Mouse (Mus musculus): ENCODE results near the gene Emilin3. TPM values are rescaled to one million over a fixed set of nuclear protein-coding genes. Genes with fewer than 3 reads are reported as not detected.

The Emilin3 gene
- total RNA-seq, 2 experiments from 2014 or later, result 0.36 to 0.44 TPM

DNA sequence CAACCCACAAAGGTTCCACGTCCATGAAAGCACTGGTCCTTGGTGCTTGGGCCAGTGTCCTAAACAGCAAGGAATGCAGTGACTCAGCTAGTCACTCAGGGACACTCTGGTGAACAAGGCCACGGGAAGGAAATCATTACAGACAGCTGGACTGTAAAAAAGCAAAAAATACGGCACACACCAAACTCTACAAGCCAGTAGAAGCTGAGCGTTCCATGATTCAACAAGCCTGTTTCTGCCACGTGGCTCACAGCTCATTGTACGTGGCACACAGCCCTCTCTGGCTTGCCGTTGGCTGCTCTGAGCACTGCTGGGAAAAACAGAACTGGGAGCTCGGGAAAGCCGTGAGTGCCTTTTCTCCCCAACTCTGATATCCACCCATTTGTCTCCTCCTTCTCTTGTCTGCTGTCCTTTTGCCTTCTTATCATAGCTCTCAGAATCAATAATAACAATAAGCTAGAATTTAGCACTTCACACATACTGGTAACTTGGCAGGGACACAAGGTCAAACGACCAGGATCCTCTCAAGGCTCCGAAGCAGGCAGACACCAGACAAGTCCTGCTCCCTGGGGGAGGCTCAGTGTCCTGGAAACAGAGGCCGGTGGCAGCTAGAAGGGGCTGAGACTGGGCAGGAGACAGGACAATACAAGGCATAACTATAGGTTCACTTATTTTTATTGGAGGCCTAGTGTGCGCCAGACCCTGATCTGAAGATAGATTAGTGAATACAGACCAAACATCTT lies 31.5 kb downstream of the Emilin3 start, which contains the start of gene Lpin3:
TSS of gene Lpin3 (plus strand) at position 218 of the 743 bp plus-strand sequence.
- intact Hi-C loops (cut with DNase I), result no loop called here

DNA sequence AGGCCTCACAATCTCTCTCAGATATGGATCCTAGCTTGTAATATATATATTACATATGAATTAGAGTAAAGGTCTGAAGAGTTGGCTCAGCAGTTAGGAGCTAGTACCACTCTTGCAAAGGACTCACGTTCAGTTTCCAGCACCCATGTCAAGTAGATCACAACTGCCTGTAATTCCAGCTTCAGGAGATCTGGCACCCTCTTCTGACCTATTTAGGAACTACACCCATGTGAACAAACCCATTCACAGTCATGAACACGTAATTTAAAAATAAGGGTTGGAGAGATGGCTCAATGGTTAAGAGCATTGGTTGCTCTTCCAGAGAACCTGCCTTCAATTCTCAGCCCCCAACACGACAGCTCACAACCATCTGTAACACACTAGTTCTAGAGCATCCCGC lies 36.0 kb downstream of the Emilin3 start:
- intact Hi-C loops (cut with DNase I), result no loop called here
- DNase-seq, result no peak

More for the DNA sequence above, 31.5 kb downstream of the Emilin3 start, which contains the start of gene Lpin3:
- peak; percentile 73 to 81 for DNase-seq

- intact Hi-C loops (cut with DNase I), result no loop called here
- DNase-seq, result no peak
These were observed 37.8 kb downstream of the Emilin3 start for GRCm38 (mm10) chr2:160874231-160874877.

GRCm38 (mm10) chr2:160872890-160873382 lies 39.2 kb downstream of the Emilin3 start, which contains the start of gene Zhx3:
Gene Zhx3 (minus strand): TSS chr2:160872998.
- peak; percentile 90 to 95 for DNase-seq
- intact Hi-C loops (cut with DNase I), result no loop called here

- intact Hi-C loops (cut with DNase I), result no loop called here
- DNase-seq, result peak; percentile 67 to 69
These were observed 39.7 kb downstream of the Emilin3 start for GRCm38 (mm10) chr2:160872395-160872794.

GRCm38 (mm10) chr2:160871310-160871709 lies 40.8 kb downstream of the Emilin3 start:
- intact Hi-C loops (cut with DNase I), result loop anchor here (2.0 kb wide), 1 partner anchor 65 kb away; no protein-coding TSS in a partner anchor
- no peak for DNase-seq

- intact Hi-C loops (cut with DNase I), result no loop called here
- no peak for DNase-seq
These were observed 42.7 kb downstream of the Emilin3 start for GRCm38 (mm10) chr2:160869446-160869845.

GRCm38 (mm10) chr2:160865266-160865665 lies 46.9 kb downstream of the Emilin3 start:
- DNase-seq, result no peak
- intact Hi-C loops (cut with DNase I), result no loop called here

GRCm38 (mm10) chr2:160864112-160864511 lies 48.0 kb downstream of the Emilin3 start:
- DNase-seq, result no peak
- intact Hi-C loops (cut with DNase I), result no loop called here

DNA sequence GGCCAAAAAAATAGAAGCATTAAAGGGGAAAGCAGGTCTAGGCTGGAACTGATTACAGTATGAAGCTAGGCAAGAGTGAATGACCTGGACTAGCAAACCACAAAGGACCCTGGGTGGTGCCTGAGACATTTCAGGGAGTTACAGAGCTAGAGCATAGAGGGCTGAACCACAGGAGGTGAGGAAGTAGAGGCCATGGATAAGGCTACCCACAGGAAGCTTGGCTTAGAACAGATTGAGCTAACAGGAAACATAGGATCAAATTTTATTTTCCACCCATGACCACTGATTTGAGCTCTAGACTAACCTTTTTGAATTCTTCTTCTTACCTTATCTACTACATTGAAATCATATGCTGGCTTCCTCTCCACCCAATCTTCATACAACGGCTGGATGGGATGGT lies 51.8 kb downstream of the Emilin3 start:
- intact Hi-C loops (cut with DNase I), result no loop called here
- DNase-seq, result no peak

Other genes starting within 250 kb of the Emilin3 start
- gene Plcg1, start 181.0 kb downstream of the Emilin3 start, total RNA-seq (2021), result 10 to 100 TPM; 16.8 to 20.5 TPM
- gene Zhx3, start 39.3 kb downstream of the Emilin3 start, total RNA-seq (2021), result 10 to 100 TPM; 24.8 to 25.7 TPM
- gene Lpin3, start 31.7 kb downstream of the Emilin3 start, total RNA-seq (2021), result 1 to 10 TPM; 3.0 to 4.6 TPM
- 10 to 100 TPM; 11.0 to 12.0 TPM for gene Chd6, start 196.7 kb upstream of the Emilin3 start, total RNA-seq (2021)

Measured in gastrocnemius, postnatal 36 days (tissue).